Mouse (Mus musculus) lung, adult 2 months (tissue): ENCODE results near the gene Trnau1ap.

Source experiments
- CTCF ChIP-seq: fragments of 200-500 bp; IDR thresholded peaks from 2 replicates; pipeline ENCODE4 v1.5.1; 2011; ENCODE audit warnings: mild to moderate bottlenecking, low read length, control low read depth; ENCODE audit not compliant: insufficient read depth
- POLR2A ChIP-seq: fragments of 200-500 bp; IDR thresholded peaks from 2 replicates; pipeline ENCODE4 v1.6.1; 2011; ENCODE audit warnings: low read depth, mild to moderate bottlenecking, control low read depth, low read length, borderline replicate concordance; ENCODE audit errors: extremely low read depth

- no peak for TF ChIP-seq POLR2A
- no peak for TF ChIP-seq CTCF
Measured at GRCm38 (mm10) chr4:132350854-132351253, 21.5 kb upstream of the Trnau1ap start.
